Mouse (Mus musculus): Measurements from ENCODE around the gene Castor1. TPM values are rescaled to one million over a fixed set of nuclear protein-coding genes. Genes with fewer than 3 reads are reported as not detected.

Gene Castor1
- polyA plus RNA-seq, 1 experiment: 1.4 TPM

- TF ChIP-seq GATA1 (IDR thresholded peaks at IDR 0.05; ENCODE audit: borderline replicate concordance, low read length) (no peak), FLI1 (IDR thresholded peaks at IDR 0.05; ENCODE audit: low read length) (no peak)
- Histone ChIP-seq H3K4me3 (replicated peaks) (no peak overlapping the region), H3K36me3 (replicated peaks; ENCODE audit: low read length) (peaks cover 3% of the 10 kb centered on the region), H3K4me1 (peaks cover 50% of the 10 kb centered on the region), H3K9me3 (no peaks in the 10 kb centered on the region), H3K27me3 (replicated peaks) (peaks cover 20% of the 10 kb centered on the region)
These were observed 28.8 kb upstream of the Castor1 start for GRCm38 (mm10) chr11:4189182-4189581.

GRCm38 (mm10) chr11:4190677-4191076 is 27.3 kb upstream of the Castor1 start:
- TF ChIP-seq GATA1 (IDR thresholded peaks at IDR 0.05; ENCODE audit: borderline replicate concordance, low read length) (no peak), FLI1 (IDR thresholded peaks at IDR 0.05; ENCODE audit: low read length) (no peak)
- Histone ChIP-seq H3K36me3 (replicated peaks; ENCODE audit: low read length) (peaks cover 3% of the 10 kb centered on the region), H3K9me3 (no peaks in the 10 kb centered on the region), H3K4me3 (replicated peaks) (no peak overlapping the region), H3K4me1 (peaks cover 65% of the 10 kb centered on the region), H3K27me3 (replicated peaks) (peaks cover 20% of the 10 kb centered on the region)

GRCm38 (mm10) chr11:4192757-4193156 is 25.3 kb upstream of the Castor1 start:
- Histone ChIP-seq H3K9me3 (no peaks in the 10 kb centered on the region), H3K27me3 (replicated peaks) (peaks cover 19% of the 10 kb centered on the region), H3K4me1 (peaks cover 64% of the 10 kb centered on the region), H3K36me3 (replicated peaks; ENCODE audit: low read length) (peaks cover 3% of the 10 kb centered on the region), H3K4me3 (replicated peaks) (no peak overlapping the region)
- TF ChIP-seq GATA1 (IDR thresholded peaks at IDR 0.05; ENCODE audit: borderline replicate concordance, low read length) (no peak), FLI1 (IDR thresholded peaks at IDR 0.05; ENCODE audit: low read length) (no peak)

- TF ChIP-seq FLI1 (IDR thresholded peaks at IDR 0.05; ENCODE audit: low read length) (no peak), GATA1 (IDR thresholded peaks at IDR 0.05; ENCODE audit: borderline replicate concordance, low read length) (no peak)
- peaks cover 18% of the 10 kb centered on the region for H3K27me3 ChIP-seq (replicated peaks)
- H3K4me1 ChIP-seq: peaks cover 61% of the 10 kb centered on the region
- no peaks in the 10 kb centered on the region for H3K9me3 ChIP-seq
- no peak overlapping the region for H3K4me3 ChIP-seq (replicated peaks)
- H3K36me3 ChIP-seq (replicated peaks; ENCODE audit: low read length): peaks cover 3% of the 10 kb centered on the region
These were observed 24.6 kb upstream of the Castor1 start for GRCm38 (mm10) chr11:4193420-4193819.

- TF ChIP-seq FLI1 (IDR thresholded peaks at IDR 0.05; ENCODE audit: low read length) (no peak), GATA1 (IDR thresholded peaks at IDR 0.05; ENCODE audit: borderline replicate concordance, low read length) (no peak)
- H3K4me1 ChIP-seq: peaks cover 52% of the 10 kb centered on the region
- no peak overlapping the region for H3K4me3 ChIP-seq (replicated peaks)
- H3K36me3 ChIP-seq (replicated peaks; ENCODE audit: low read length): peaks cover 3% of the 10 kb centered on the region
- H3K27me3 ChIP-seq (replicated peaks): peaks cover 19% of the 10 kb centered on the region
- H3K9me3 ChIP-seq: no peaks in the 10 kb centered on the region
These were observed 22.4 kb upstream of the Castor1 start for GRCm38 (mm10) chr11:4195597-4196031.

- peaks cover 42% of the 10 kb centered on the region for H3K4me1 ChIP-seq
- peaks cover 17% of the 10 kb centered on the region for H3K27me3 ChIP-seq (replicated peaks)
- no peaks in the 10 kb centered on the region for H3K9me3 ChIP-seq
- TF ChIP-seq GATA1 (IDR thresholded peaks at IDR 0.05; ENCODE audit: borderline replicate concordance, low read length) (no peak), FLI1 (IDR thresholded peaks at IDR 0.05; ENCODE audit: low read length) (no peak)
- no peaks in the 10 kb centered on the region for H3K36me3 ChIP-seq (replicated peaks; ENCODE audit: low read length)
- no peak overlapping the region for H3K4me3 ChIP-seq (replicated peaks)
These were observed 21.4 kb upstream of the Castor1 start for GRCm38 (mm10) chr11:4196636-4197035.

GRCm38 (mm10) chr11:4197691-4198090 is 20.3 kb upstream of the Castor1 start:
- H3K9me3 ChIP-seq: no peaks in the 10 kb centered on the region
- TF ChIP-seq FLI1 (IDR thresholded peaks at IDR 0.05; ENCODE audit: low read length) (no peak), GATA1 (IDR thresholded peaks at IDR 0.05; ENCODE audit: borderline replicate concordance, low read length) (no peak)
- peaks cover 37% of the 10 kb centered on the region for H3K4me1 ChIP-seq
- H3K4me3 ChIP-seq (replicated peaks): no peak overlapping the region
- no peaks in the 10 kb centered on the region for H3K36me3 ChIP-seq (replicated peaks; ENCODE audit: low read length)
- H3K27me3 ChIP-seq (replicated peaks): peaks cover 12% of the 10 kb centered on the region

- TF ChIP-seq FLI1 (IDR thresholded peaks at IDR 0.05; ENCODE audit: low read length) (no peak), GATA1 (IDR thresholded peaks at IDR 0.05; ENCODE audit: borderline replicate concordance, low read length) (no peak)
- Histone ChIP-seq H3K4me3 (replicated peaks) (no peak overlapping the region), H3K36me3 (replicated peaks; ENCODE audit: low read length) (peaks cover 17% of the 10 kb centered on the region), H3K4me1 (peaks cover 14% of the 10 kb centered on the region), H3K27me3 (replicated peaks) (peaks cover 9% of the 10 kb centered on the region), H3K9me3 (no peaks in the 10 kb centered on the region)
These were observed 15.9 kb upstream of the Castor1 start for GRCm38 (mm10) chr11:4201981-4202700.

GRCm38 (mm10) chr11:4202995-4203704 is 14.9 kb upstream of the Castor1 start:
- H3K9me3 ChIP-seq: no peaks in the 10 kb centered on the region
- H3K4me1 ChIP-seq: peaks cover 17% of the 10 kb centered on the region
- peaks cover 27% of the 10 kb centered on the region for H3K36me3 ChIP-seq (replicated peaks; ENCODE audit: low read length)
- peaks cover 10% of the 10 kb centered on the region for H3K27me3 ChIP-seq (replicated peaks)
- no peak for TF ChIP-seq GATA1 (IDR thresholded peaks at IDR 0.05; ENCODE audit: borderline replicate concordance, low read length)
- TF ChIP-seq FLI1 (IDR thresholded peaks at IDR 0.05; ENCODE audit: low read length): no peak
- no peak overlapping the region for H3K4me3 ChIP-seq (replicated peaks)

GRCm38 (mm10) chr11:4203705-4204074 is 14.3 kb upstream of the Castor1 start:
- Histone ChIP-seq H3K27me3 (replicated peaks) (peaks cover 10% of the 10 kb centered on the region), H3K4me3 (replicated peaks) (no peak overlapping the region), H3K9me3 (no peaks in the 10 kb centered on the region), H3K36me3 (replicated peaks; ENCODE audit: low read length) (peaks cover 32% of the 10 kb centered on the region), H3K4me1 (peaks cover 17% of the 10 kb centered on the region)
- no peak for TF ChIP-seq GATA1 (IDR thresholded peaks at IDR 0.05; ENCODE audit: borderline replicate concordance, low read length)
- no peak for TF ChIP-seq FLI1 (IDR thresholded peaks at IDR 0.05; ENCODE audit: low read length)

All from megakaryocyte, embryonic 14.5 days (primary cell).